Mouse (Mus musculus): ENCODE data around the gene Tepp.
A peak's percentile ranks its signal among the peaks of the same experiment; 100 is the strongest.

The Tepp gene

DNA sequence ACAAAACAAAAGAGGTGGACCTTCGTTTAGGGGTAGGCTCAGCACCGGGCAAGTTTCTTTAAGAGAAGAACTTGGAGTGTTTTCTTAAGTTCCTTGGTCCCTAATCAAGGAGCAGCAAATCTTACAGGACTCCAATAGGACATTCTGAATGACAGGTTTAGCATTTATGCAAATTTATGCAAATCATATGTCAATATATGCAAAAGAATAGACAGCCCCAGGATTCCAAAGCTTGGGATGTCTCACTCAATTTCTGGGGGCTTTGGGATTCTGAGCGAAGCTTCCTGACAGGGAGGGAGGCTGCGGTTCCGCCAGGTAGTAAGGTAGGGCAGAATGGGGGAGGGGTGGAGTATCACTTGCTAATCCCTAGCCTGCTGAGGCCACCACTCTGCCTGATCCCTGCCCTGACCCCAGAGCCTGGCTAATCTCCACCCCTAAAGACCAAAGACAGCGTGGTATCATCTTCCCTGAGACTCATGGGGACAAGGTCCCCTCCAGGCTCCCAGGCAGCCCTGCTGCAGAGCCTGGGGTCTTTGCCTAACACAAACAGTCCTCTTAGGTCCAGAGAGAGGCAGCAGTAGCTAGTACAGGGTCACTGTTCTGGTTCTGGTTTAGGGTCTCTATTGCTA, at the start of gene Tepp:
Tepp (plus strand) TSS at position 225 of the 629 bp plus-strand sequence.
- no peak for DNase-seq

DNA sequence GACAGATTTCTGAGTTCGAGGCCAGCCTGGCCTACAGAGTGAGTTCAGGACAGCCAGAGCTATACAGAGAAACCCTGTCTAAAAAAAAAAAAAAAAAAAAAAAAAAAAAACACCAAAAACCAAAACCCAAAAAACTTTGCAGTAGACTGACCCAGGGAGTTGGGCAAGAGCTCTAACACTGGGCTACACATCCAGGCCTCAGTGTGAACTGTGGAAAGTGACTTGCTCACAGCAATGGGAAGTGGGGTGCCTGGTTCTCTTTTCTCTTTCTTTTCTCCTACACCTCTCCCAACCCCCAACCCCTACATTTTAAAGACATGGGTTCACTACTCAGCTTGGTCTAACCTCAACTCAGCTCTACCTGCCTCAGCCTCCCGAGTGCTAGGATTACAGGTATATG, 48.2 kb upstream of the Tepp start:
- DNase-seq, result no peak

DNA sequence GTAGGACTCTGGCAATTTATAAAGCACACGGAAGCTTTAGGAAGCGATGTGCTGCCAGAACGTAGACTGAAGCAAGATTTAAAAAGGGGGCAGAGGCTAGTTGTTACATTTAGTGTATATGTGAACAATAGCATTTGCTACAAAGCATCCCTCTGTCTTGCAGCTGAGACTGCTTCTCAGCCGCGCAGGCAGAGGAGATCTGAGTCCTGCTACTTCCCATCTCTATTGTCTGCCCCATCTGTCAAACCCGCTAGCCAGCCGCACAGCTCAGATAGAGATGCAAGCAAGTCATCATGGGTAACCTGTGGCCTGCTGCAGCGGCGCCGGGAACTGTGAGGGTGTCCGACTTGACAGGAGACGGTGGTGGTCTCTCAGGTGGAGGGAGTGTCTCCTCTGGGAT, 39.9 kb upstream of the Tepp start:
- no peak for DNase-seq

DNA sequence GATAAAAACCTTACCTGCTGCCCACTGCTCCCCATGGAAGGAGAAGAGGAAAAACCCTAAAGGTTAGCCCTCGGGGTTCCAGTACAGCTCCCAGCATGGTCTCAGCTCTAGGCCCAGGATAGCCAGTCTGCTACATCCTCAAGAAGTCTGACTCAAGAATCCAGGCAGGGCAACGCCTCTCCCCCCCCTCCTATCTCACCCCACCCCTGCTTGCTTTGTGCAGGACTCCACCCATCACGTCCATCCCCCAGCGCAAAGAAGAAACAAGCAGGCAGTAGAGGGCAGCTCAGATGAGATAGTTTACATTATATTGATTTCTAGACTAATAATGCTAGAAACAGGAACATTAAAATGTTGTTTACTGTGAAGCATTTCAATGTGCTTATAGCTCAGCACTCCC, 38.5 kb upstream of the Tepp start:
- no peak for DNase-seq

DNA sequence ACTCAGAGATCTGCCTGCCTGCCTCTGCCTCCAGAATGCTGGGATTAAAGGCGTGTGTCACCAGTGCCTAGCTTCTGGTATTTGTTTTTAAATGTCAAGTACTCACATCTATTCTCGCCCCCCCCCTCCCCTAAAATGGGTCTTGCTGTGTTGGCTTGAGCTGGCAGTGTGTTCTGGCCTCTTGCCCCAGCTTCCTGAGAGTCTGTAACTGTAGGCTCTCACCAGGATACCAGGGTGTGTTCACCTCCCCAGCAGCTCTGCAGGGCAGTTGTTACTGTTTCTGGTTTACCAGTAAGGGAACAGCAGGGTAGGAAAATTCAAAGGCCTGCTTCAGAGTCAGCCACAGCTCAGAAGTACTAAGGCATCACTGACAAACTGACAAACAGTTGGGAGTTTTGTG, 37.5 kb upstream of the Tepp start:
- DNase-seq, result no peak

DNA sequence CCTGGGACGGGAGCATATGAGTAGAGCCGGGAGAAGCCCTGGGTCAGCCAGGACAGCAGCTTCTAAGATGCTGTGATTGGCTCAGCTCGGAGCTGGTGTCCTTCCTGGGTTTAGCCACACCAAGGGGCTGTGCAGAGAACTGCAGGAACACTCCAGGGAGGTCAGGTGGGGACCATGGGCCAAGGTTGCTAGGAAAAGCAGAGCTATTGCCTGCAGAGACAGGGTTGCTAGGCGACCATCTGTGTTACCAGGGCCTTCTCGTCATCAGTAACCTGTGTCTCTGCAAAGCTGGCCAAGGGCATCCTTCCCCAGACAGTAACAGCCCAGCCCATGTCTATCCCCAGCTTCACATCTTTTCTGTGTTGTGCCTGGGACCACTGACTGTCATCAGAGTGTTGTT, 28.9 kb upstream of the Tepp start:
- DNase-seq, result no peak

DNA sequence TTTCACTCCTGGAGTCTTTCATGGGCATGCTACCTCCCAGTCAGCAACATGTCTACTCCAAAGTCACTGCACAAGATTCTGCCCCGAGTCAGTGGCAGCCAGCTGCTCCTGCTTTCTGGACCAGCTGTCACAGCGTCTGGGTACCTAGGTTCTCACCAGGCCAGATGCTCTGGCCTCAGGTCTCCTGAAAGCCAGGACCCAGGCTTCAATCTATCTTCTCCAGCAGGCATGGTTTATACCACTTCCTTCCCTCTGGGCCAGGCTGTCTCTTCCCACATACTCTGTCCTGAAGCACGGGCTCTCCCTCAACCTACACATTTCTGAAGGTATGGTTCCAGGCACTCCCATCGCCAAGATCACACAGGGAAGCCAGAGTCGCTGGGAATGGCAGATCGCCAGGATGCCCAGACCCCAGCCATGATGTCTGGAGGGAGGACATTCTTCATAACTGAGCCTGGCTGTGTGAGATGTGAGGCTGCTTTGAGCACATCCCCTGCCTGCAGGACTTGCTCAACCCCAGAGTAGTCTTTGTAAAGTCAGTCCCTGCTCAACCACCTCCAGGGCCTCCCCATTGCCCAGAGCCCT, 21.2 kb upstream of the Tepp start:
- DNase-seq, result no peak

DNA sequence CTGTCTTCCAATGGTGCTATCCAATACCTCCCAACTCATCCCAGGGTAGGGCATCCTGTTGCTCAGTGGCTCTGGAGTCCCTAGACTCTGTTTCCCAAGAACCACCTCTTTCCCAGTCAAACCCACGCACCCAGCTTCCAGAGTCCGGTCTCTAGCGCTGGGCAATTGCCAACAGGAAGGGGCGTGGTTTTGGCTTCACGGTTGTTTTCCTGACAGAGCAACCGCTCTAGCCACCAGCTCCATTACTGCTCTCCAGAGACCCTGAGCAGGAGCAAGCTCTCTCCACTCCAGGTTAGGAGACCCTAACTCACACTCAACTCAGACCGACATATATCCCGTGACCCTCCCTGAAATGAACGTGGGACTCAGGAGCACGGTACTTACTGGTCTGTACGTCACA, 17.2 kb upstream of the Tepp start:
- peak; percentile 99 for DNase-seq

DNA sequence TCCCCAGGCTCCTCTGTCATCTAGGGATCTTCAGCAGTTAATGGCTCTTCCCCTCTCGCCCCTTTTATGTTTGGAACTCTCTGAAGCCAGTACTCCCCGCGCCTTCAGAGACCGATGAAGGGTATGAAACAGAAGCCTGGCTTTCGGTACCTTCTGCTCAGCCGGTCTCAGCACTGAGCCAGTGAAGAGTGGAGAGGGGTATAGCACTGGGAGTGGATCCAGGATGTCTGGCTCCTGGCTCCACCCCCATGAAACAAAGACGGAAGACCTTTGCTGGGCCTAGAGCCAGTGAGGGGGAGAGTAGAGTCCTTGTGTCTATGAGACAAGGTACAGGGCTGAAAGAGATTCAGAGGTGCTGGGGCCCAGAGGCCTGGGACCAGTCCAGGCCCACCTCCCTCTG, 16.5 kb upstream of the Tepp start:
- DNase-seq, result peak; percentile 98

DNA sequence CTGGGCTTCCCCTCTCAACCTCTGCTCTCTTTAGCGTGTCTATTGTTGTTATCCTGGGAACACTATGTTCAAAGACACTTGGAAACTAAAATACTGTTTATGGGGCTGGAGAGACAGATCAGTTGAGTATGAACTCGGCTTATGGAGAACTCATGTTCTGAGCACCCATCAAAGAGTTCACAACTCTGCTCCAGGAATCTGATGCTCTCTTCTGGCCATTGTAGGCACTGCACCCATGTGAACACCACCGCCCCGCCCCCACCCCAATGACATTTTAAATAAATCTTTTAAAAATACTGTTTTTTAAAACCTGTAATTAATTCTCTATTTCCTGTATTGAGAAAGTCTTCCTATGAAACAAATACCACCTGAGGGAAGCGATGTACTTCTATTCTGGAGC, 8.0 kb upstream of the Tepp start:
- no peak for DNase-seq

DNA sequence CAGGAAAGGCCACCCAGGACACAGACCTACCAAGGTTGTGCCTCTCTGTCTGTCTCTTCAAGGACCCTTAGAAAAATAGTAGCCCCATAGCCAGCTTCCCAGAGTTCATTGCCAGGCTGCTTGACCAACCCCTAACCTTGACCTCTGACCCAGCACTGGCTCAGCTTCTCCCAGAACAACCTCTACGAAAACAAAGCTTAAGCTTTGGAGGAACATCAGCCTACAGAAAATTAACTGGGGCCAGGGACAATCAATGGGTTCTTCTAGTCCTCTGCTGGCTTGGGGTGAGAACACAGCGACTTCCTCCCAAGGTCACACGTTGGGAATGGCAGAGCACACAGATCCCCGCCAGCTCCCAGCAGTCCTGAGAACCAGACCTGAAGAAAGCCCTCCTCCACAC, 4.8 kb upstream of the Tepp start:
- no peak for DNase-seq

DNA sequence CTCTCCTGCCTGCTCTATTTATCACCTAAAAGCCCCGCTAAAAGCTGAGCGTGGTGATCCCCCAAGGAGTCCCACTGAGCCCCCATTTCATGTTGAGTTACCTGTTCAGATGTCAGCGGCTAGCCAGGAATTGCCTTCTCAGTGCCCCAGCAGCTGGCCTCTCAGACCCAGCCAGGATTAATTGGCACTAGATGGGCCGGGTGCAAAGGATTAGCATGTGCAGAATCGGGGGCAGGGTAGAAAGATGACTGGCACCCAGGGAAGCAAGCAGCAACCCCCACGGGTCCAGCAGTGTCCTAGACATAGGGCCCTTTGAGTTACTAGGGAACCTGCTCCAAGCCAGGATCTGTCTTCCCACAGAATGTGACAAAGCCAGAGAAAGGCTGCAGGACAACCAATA, 3.9 kb upstream of the Tepp start, which contains the start of gene Cngb1:
Cngb1 (minus strand) TSS at position 155 of the 400 bp plus-strand sequence.
- no peak for DNase-seq

DNA sequence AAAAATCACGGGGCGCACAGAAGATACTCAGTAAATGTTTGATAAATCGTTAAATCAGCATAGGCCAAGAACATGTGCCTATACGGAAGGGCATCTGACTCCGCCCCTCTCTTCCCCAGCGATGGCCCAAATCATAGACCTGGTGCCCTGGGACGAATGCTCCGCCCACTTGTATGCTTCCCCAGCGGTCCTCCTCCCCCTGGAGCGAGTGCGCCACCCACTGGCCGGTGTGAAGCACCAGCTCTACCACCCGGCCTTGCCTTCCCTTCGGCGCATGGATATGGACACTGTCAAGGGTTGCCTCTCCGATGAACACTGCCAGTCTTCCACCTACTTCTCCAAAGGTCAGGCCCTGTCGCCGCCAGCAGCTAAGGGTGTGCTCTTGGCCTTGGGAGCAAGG, 2.5 kb downstream of the Tepp start:
- no peak for DNase-seq

DNA sequence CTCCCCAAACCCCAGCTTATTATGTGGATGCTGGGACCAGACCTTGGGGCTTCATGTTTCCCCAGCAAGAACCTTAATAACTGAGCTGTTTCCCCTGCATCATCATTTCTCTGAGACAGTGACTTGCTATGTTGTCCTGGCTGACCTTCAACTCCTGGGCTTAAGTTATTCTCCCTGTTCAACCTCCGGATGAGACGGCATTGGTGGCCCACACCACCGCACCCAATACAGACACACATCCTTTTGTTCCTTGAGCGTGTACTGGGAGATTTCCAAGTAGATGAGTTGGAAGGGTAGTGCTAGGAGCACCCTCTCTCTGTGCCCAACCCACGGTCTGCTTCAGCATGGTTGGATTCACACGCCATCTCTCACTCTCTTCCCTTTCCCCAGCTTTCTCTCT, 3.5 kb downstream of the Tepp start:
- no peak for DNase-seq

DNA sequence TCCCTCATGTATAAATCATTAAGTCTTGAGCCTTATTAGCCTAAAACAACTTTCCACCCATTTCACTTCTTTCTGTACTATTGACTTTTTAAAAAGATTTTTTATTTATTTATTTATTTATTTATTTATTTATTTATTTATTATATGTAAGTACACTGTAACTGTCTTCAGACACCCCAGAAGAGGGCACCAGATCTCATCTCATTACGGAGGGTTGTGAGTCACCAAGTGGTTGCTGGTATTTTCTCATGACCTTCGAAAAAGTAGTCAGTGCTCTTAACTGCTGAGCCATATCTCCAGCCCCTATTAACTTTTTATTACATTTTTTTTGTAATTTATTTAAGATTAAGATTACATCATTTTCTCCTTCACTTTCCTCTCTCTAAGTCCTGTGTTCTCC, 4.3 kb downstream of the Tepp start:
- no peak for DNase-seq

DNA sequence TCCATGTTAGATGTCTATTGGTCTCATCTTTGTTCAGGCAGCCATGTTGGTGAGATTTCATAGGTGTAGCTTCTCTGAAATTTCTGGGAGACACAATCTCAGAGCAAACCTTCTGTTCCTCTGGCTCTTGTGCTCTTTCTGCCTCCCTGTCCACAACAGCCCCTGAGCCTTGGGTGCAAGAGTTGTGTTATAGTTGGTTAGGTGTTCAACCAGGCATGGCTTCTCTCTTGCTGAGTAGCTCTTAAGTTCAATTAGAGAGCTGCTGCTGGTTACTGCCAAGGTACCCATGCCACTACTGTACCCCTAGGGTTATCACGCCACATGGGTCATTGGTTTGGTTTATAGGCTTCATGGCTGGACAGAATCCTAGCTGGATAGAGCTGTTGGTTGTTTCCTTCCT, 5.0 kb downstream of the Tepp start:
- DNase-seq, result no peak

DNA sequence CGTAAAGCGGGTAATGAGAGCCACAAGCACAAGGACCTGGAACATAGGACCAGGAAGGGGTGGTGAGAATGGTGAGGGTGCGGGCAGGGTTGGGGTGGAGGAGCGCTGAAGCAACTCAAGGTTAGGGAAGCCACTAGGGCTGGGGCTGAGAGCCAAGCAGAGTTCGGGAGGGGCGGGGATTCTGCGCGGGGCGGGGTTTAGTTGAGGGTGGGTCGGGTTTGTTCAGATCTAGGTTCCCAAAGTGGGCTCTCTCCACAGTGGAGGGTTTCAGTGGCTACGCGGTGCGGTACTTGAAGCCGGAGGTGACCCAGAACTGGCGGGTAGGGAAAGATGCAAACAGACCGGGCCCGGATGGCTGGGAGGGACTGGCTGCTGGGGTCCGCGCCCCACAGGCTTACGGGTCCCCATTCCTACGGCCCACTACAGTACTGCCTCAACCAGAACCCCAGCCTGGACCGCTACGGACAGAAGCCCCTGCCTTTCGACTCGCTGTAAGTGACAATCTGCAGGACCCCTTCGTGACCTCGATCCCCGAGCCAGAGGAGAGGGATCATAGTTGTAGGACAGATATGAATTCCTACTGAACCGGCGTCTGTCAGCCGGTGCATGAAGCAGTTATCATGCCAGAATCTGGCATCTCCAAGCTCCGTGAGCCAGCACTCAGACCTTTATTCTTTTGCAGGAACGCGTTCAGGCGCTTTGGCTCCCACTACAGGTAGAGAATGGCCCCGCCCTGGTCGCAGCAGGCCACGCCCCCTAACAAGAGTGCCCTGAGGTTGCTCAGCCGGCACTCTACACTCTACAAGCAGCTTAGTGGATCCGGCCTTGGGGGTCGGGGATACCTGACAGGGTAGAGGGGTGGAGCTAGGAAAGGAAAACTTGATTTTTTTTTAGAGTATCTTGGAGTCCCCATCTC, 10.1 kb downstream of the Tepp start:
- DNase-seq, result peak; percentile 93

DNA sequence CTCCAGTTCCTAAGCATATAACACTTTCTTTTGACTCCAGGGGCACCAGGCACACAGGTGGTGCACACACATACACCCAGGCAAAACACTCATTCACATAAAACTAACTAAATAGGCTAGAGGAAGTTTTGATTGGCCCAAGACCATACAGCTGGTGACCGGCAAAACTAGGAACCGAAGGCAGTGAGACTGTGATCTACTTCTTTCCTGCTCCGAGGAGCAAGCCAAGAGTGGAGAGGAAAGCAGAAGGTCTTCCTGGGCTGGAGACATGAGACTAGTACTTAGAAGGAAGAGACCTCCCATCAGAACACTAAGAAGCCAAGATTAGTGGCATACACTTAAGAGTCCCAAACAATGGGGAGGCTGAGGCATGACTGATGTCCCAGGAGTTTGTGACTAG, 12.8 kb downstream of the Tepp start:
- DNase-seq, result peak; percentile 94

DNA sequence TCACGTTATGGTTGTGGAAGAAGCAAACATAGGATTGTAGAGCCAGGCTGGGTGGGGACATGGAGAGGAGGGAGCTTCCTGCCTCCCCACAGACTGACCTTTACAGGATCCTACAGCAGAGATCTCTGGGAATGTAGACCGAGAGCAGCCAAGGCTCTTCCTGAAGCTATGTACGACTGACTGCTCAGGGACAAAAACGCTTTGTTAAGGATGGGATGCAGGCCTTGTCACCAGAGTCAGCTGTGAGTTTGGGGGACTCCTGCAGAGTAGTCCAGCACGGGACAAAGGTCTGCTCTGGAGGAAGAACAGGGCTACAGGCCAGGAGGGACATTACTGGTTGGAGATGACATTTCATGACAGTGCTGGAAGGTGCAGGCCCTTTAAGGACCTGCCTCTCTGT, 14.3 kb downstream of the Tepp start:
- DNase-seq, result peak; percentile 88

DNA sequence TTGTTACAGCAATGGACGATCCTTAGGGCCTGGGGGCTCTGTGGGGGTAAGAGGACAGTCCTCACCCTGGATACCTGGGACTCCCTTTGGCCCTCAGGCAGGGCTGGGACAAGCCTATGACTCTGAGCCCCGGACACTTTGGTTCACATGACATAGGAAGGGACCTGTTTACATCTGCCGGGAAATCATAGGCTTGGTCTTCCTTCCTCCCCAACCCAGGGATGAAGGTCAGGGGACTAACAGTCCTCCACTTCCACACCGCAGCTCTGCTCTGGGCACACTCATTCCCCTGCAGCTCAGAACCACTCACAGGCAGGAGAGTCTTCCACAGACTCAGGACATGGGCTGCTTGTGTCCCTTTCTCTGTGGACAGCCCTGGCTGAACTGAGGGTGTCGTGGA, 16.5 kb downstream of the Tepp start:
- no peak for DNase-seq

DNA sequence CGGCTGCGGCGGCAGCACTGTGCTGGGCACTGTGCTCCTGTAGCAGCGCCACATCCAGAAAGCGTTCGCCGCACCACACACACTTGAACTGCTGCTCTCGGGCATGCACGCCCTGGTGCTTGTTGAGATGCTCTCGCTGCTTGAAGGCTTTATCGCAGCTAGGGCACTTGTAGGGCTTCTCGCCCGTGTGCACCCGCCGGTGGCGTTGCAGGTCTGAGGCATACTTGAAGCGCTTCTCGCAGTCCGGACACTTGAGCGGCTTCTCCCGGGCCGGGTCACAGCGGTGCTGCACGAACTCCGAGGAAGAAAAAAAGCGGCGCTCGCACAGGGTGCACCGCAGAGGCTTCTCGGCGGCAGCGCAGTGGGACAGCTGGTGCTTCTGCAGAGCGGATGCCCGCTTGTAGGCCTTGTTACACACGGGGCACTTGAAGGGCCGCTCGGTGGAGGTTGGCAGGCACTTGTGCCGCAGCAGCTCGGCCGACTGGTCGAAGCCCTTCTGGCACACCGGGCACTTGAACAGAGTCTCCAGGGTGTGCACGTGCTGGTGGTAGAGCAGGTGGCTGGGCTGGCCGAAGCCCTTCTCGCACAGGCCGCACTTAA, 17.6 kb downstream of the Tepp start:
- DNase-seq, result no peak

DNA sequence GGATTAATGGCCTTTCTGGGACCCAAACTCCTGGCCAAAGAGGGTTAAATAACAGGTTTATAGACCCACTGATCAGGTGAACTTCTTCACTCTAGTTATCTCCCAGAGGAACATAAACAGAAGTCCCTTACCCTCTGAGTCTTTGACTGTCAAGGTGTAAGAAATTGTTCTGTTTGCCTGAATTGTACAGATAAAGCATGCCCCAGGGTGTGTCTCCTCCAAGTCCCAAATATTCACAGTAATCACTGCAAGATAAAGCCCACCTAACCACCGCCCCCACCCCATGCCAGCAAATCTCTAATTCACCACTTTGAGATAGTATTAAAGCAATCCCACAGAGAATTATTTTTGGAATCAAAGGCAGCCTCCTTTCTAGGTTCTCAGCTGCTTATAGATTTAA, 20.0 kb downstream of the Tepp start:
- no peak for DNase-seq

DNA sequence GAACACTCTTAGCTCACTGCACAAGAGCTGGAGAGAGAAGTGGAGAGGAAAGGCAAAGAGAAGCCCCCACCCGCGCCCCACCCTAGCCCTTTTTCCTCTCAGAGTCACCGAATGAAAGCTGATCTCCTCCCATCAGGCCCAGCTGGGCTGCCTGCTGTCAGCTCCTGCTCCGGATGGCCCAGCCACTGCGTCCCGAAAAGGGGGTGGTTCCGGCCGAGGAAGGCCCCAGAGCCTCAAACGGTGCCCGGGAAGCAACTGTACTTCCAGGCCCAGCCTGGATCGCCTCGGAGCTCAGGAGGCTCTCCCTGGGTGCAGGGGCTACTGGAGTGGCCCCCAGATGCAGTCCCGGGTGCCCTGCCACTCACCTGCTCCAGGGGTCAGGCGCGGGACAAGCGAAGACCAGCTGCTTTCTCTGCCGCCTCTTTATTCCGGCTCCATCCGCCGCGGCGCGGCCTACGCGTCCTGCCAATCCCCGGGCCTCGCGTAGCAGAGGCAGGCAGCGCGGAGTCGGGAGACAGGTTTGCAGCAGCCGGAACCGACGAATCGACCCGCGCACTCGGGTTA, 20.9 kb downstream of the Tepp start:
- DNase-seq, result no peak

Data from heart, adult 11 months (tissue).